8 mouse cellular contexts compared by ENCODE assay signal in the genomic region with DNA sequence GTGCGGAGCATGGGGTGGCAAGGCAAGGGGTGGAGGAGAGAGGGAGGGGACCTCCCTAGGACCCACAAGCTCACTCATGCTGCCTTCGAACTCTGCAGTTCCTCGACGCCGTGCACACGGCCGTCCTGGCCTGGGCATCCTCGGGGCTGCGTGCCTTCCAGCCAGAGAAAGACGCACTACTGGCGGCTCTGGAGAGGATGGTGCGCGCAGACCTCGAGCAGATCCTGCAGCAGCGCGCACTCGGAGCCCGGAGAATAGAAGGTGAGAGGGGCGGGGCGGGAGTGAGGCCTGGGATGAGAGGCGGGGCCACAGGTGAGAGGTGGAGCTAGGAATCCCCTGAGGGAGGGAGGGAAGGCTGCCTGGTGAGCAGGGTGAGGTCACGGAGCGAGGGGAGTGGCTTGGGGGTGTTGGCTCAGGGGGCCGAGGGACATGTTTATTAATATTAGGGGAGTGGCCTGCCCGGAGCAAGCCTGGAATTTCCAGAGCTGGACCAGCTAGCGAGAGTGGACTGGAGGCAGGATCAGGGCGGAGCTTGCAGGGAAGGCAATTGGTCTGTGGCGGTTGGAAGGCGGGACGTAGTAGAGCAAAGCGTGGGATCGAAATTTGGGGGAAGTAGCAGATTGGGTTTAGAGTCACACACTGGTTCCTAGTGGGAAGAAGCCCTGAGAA. TPM values are rescaled to one million over a fixed set of nuclear protein-coding genes. Genes with fewer than 3 reads are reported as not detected.
DNase-seq lines count a peak whose midpoint lies in the region; ATAC-seq and TF ChIP-seq lines count a peak whose summit lies in the region.

No protein-coding gene starts in this region.

- no peaks in the 10 kb centered on the region for H3K27me3 ChIP-seq in thymus, adult 2 months (ENCODE audit: control insufficient read depth, insufficient read depth, low read length)
- peaks cover 28% of the 10 kb centered on the region for H3K27me3 ChIP-seq in forebrain, embryonic 16.5 days (replicated peaks; ENCODE audit: control insufficient read depth, insufficient read depth, low read length)
- H3K27me3 ChIP-seq in hindbrain, embryonic 10.5 days (ENCODE audit: insufficient read depth, poor library complexity, severe bottlenecking) = peaks cover 69% of the 10 kb centered on the region
- H3K27me3 ChIP-seq in limb, embryonic 14.5 days (ENCODE audit: control insufficient read depth, insufficient read depth, low read length) = peaks cover 17% of the 10 kb centered on the region
- H3K27me3 ChIP-seq in midbrain, embryonic 13.5 days = peaks cover 54% of the 10 kb centered on the region

- no peak overlapping the region for H3K27ac ChIP-seq in thymus, adult 2 months (ENCODE audit: control insufficient read depth, insufficient read depth, low read length)
- H3K27ac ChIP-seq in forebrain, embryonic 16.5 days (ENCODE audit: low read length) = no peak overlapping the region
- peak overlapping the region; percentile 50 for H3K27ac ChIP-seq in hindbrain, embryonic 10.5 days
- H3K27ac ChIP-seq in limb, embryonic 14.5 days (replicated peaks; ENCODE audit: low read depth, low read length) = no peak overlapping the region
- H3K27ac ChIP-seq in midbrain, embryonic 13.5 days = no peak overlapping the region

- TF ChIP-seq CTCF in thymus, adult 2 months (IDR thresholded peaks at IDR 0.05; ENCODE audit: borderline replicate concordance, control insufficient read depth, extremely low read depth, insufficient read depth, low read length, poor library complexity) = no peak

- H3K9ac ChIP-seq in forebrain, embryonic 16.5 days (replicated peaks; ENCODE audit: low read depth, low read length) = peak overlapping the region; percentile 48
- H3K9ac ChIP-seq in limb, embryonic 14.5 days (ENCODE audit: low read depth, low read length, severe bottlenecking) = peak overlapping the region; percentile 46
- peak overlapping the region; percentile 57 for H3K9ac ChIP-seq in midbrain, embryonic 13.5 days (replicated peaks)

- WGBS in thymus, adult 2 months = 43% methylated on average over 32 of the region's 32 CpGs
- 2% methylated on average over 31 of the region's 32 CpGs for WGBS in forebrain, embryonic 16.5 days
- WGBS in hindbrain, embryonic 10.5 days = under 1% methylated on average over 32 of the region's 32 CpGs
- 1% methylated on average over 31 of the region's 32 CpGs for WGBS in limb, embryonic 14.5 days
- WGBS in midbrain, embryonic 13.5 days = under 1% methylated on average over 32 of the region's 32 CpGs

- H3K4me1 ChIP-seq in thymus, adult 2 months (replicated peaks; ENCODE audit: control insufficient read depth, insufficient read depth, low read length) = peaks cover 11% of the 10 kb centered on the region
- H3K4me1 ChIP-seq in forebrain, embryonic 16.5 days (replicated peaks; ENCODE audit: control insufficient read depth, insufficient read depth, low read length) = peaks cover 9% of the 10 kb centered on the region
- peaks cover 18% of the 10 kb centered on the region for H3K4me1 ChIP-seq in hindbrain, embryonic 10.5 days (replicated peaks)
- peaks cover 9% of the 10 kb centered on the region; the same call in 1 of the 2 replicates for H3K4me1 ChIP-seq in limb, embryonic 14.5 days (ENCODE audit: control insufficient read depth, insufficient read depth, low read length)
- peaks cover 18% of the 10 kb centered on the region for H3K4me1 ChIP-seq in midbrain, embryonic 13.5 days (replicated peaks)

- no peaks in the 10 kb centered on the region for H3K36me3 ChIP-seq in thymus, adult 2 months (ENCODE audit: control insufficient read depth, insufficient read depth, low read length)
- H3K36me3 ChIP-seq in forebrain, embryonic 16.5 days (ENCODE audit: control insufficient read depth, insufficient read depth) = no peaks in the 10 kb centered on the region
- peaks cover 16% of the 10 kb centered on the region for H3K36me3 ChIP-seq in hindbrain, embryonic 10.5 days
- H3K36me3 ChIP-seq in limb, embryonic 14.5 days (ENCODE audit: control insufficient read depth, insufficient read depth, low read length) = no peaks in the 10 kb centered on the region
- peaks cover 12% of the 10 kb centered on the region for H3K36me3 ChIP-seq in midbrain, embryonic 13.5 days

- TF ChIP-seq POLR2A in thymus, adult 2 months (IDR thresholded peaks at IDR 0.05; ENCODE audit: control insufficient read depth, extremely low read depth, insufficient read depth, low read length, poor library complexity) = no peak
- no peak for TF ChIP-seq POLR2A in limb, embryonic 14.5 days (IDR thresholded peaks at IDR 0.05; ENCODE audit: borderline replicate concordance, extremely low read depth, insufficient read depth, insufficient read length)

- peak; percentile 59 for ATAC-seq in forebrain, embryonic 16.5 days
- peak; percentile 78 for ATAC-seq in limb, embryonic 14.5 days (ENCODE audit: low FRiP score, low read depth)
- ATAC-seq in midbrain, embryonic 13.5 days = peak; percentile 70

- no peaks in the 10 kb centered on the region for H3K9me3 ChIP-seq in forebrain, embryonic 16.5 days (ENCODE audit: control insufficient read depth, low read length)
- H3K9me3 ChIP-seq in hindbrain, embryonic 10.5 days = no peaks in the 10 kb centered on the region
- H3K9me3 ChIP-seq in limb, embryonic 14.5 days (ENCODE audit: control insufficient read depth, low read length) = no peaks in the 10 kb centered on the region
- no peaks in the 10 kb centered on the region for H3K9me3 ChIP-seq in midbrain, embryonic 13.5 days

- peak overlapping the region; percentile 42 for H3K4me3 ChIP-seq in thymus, adult 2 months (ENCODE audit: control insufficient read depth, insufficient read depth, low read length)
- H3K4me3 ChIP-seq in forebrain, embryonic 16.5 days (replicated peaks; ENCODE audit: low read length) = peak overlapping the region; percentile 37
- peak overlapping the region; percentile 49 for H3K4me3 ChIP-seq in hindbrain, embryonic 10.5 days
- peak overlapping the region; percentile 40 for H3K4me3 ChIP-seq in limb, embryonic 14.5 days (replicated peaks; ENCODE audit: low read length)
- peak overlapping the region; percentile 35 for H3K4me3 ChIP-seq in midbrain, embryonic 13.5 days (replicated peaks)

- peak overlapping the region; percentile 52 for H3K4me2 ChIP-seq in forebrain, embryonic 16.5 days (ENCODE audit: low read length)
- H3K4me2 ChIP-seq in limb, embryonic 14.5 days (replicated peaks; ENCODE audit: low read depth, low read length, severe bottlenecking) = peak overlapping the region; percentile 74
- H3K4me2 ChIP-seq in midbrain, embryonic 13.5 days (replicated peaks) = peak overlapping the region; percentile 52

- no peak for DNase-seq in thymus, adult 2 months
- DNase-seq in thymus, postnatal 0 days (ENCODE audit: low spot score) = no peak
- DNase-seq in hindbrain, embryonic 10.5 days (ENCODE audit: low spot score) = peak; percentile 68
- DNase-seq in limb, embryonic 14.5 days (ENCODE audit: low spot score) = peak; percentile 75
- peak; percentile 83 to 84 for DNase-seq in urinary bladder, adult 18-20 months (ENCODE audit: low spot score in 2 of 2)
- no peak for DNase-seq in cerebellum, adult 9-11 months

RNA-seq across cellular contexts. Expression of a gene that starts 5.4 kb away (rescaled TPM):
- polyA plus RNA-seq in thymus, adult 2 months (2012; rRNA removed) = 23.9 and 28.4 TPM in 2 replicates
- 9.4 and 11.2 TPM in 2 replicates for polyA plus RNA-seq in thymus, postnatal 0 days (2015; fragmentation: Nextera tagmentation; extraction: Ambion mirVana)
- polyA plus RNA-seq in forebrain, embryonic 16.5 days (2015; fragmentation: Nextera tagmentation; extraction: Ambion mirVana) = 6.2 and 8.4 TPM in 2 replicates
- 5.0 and 5.3 TPM in 2 replicates for polyA plus RNA-seq in hindbrain, embryonic 10.5 days (2016; fragmentation: Nextera tagmentation; extraction: Ambion mirVana)
- 7.5 and 7.8 TPM in 2 replicates for polyA plus RNA-seq in limb, embryonic 14.5 days (2012; rRNA removed)
- 2.9 and 3.3 TPM in 2 replicates for polyA plus RNA-seq in limb, embryonic 14.5 days (2014; fragmentation: Nextera tagmentation; extraction: Ambion mirVana)
- 4.4 and 7.5 TPM in 2 replicates for polyA plus RNA-seq in midbrain, embryonic 13.5 days (2015; fragmentation: Nextera tagmentation; extraction: Ambion mirVana)

RNA-seq across cellular contexts. Expression of a gene that starts 8.0 kb away (rescaled TPM):
- 134 and 158 TPM in 2 replicates for polyA plus RNA-seq in thymus, adult 2 months (2012; rRNA removed)
- polyA plus RNA-seq in thymus, postnatal 0 days (2015; fragmentation: Nextera tagmentation; extraction: Ambion mirVana) = 37.9 and 38.9 TPM in 2 replicates
- 60.4 and 63.6 TPM in 2 replicates for polyA plus RNA-seq in forebrain, embryonic 16.5 days (2015; fragmentation: Nextera tagmentation; extraction: Ambion mirVana)
- polyA plus RNA-seq in hindbrain, embryonic 10.5 days (2016; fragmentation: Nextera tagmentation; extraction: Ambion mirVana) = 55.3 and 58.5 TPM in 2 replicates
- polyA plus RNA-seq in limb, embryonic 14.5 days (2012; rRNA removed) = 240 and 285 TPM in 2 replicates
- 114 and 116 TPM in 2 replicates for polyA plus RNA-seq in limb, embryonic 14.5 days (2014; fragmentation: Nextera tagmentation; extraction: Ambion mirVana)
- 51.1 and 51.3 TPM in 2 replicates for polyA plus RNA-seq in midbrain, embryonic 13.5 days (2015; fragmentation: Nextera tagmentation; extraction: Ambion mirVana)

RNA-seq across cellular contexts. Expression of a gene that starts 10.8 kb away (rescaled TPM):
- 280 and 369 TPM in 2 replicates for polyA plus RNA-seq in thymus, adult 2 months (2012; rRNA removed)
- polyA plus RNA-seq in thymus, postnatal 0 days (2015; fragmentation: Nextera tagmentation; extraction: Ambion mirVana) = 340 and 346 TPM in 2 replicates
- polyA plus RNA-seq in forebrain, embryonic 16.5 days (2015; fragmentation: Nextera tagmentation; extraction: Ambion mirVana) = 167 and 189 TPM in 2 replicates
- polyA plus RNA-seq in hindbrain, embryonic 10.5 days (2016; fragmentation: Nextera tagmentation; extraction: Ambion mirVana) = 254 and 268 TPM in 2 replicates
- polyA plus RNA-seq in limb, embryonic 14.5 days (2012; rRNA removed) = 141 and 216 TPM in 2 replicates
- 249 and 255 TPM in 2 replicates for polyA plus RNA-seq in limb, embryonic 14.5 days (2014; fragmentation: Nextera tagmentation; extraction: Ambion mirVana)
- 201 and 208 TPM in 2 replicates for polyA plus RNA-seq in midbrain, embryonic 13.5 days (2015; fragmentation: Nextera tagmentation; extraction: Ambion mirVana)

RNA-seq across cellular contexts. Expression of a gene that starts 34.1 kb away (rescaled TPM):
- 174 and 176 TPM in 2 replicates for polyA plus RNA-seq in thymus, adult 2 months (2012; rRNA removed)
- polyA plus RNA-seq in thymus, postnatal 0 days (2015; fragmentation: Nextera tagmentation; extraction: Ambion mirVana) = 32.4 and 33.8 TPM in 2 replicates
- polyA plus RNA-seq in forebrain, embryonic 16.5 days (2015; fragmentation: Nextera tagmentation; extraction: Ambion mirVana) = 74.6 and 75.9 TPM in 2 replicates
- polyA plus RNA-seq in hindbrain, embryonic 10.5 days (2016; fragmentation: Nextera tagmentation; extraction: Ambion mirVana) = 24.1 and 28.9 TPM in 2 replicates
- polyA plus RNA-seq in limb, embryonic 14.5 days (2012; rRNA removed) = 87.8 and 133 TPM in 2 replicates
- 24.3 and 25.9 TPM in 2 replicates for polyA plus RNA-seq in limb, embryonic 14.5 days (2014; fragmentation: Nextera tagmentation; extraction: Ambion mirVana)
- 53.7 and 58.7 TPM in 2 replicates for polyA plus RNA-seq in midbrain, embryonic 13.5 days (2015; fragmentation: Nextera tagmentation; extraction: Ambion mirVana)

RNA-seq across cellular contexts. Expression of a gene that starts 36.4 kb away (rescaled TPM):
- 0.05 and 0.06 TPM in 2 replicates for polyA plus RNA-seq in thymus, adult 2 months (2012; rRNA removed)
- 1.1 and 1.3 TPM in 2 replicates for polyA plus RNA-seq in thymus, postnatal 0 days (2015; fragmentation: Nextera tagmentation; extraction: Ambion mirVana)
- polyA plus RNA-seq in forebrain, embryonic 16.5 days (2015; fragmentation: Nextera tagmentation; extraction: Ambion mirVana) = not detected in 2 replicates
- polyA plus RNA-seq in hindbrain, embryonic 10.5 days (2016; fragmentation: Nextera tagmentation; extraction: Ambion mirVana) = not detected in 2 replicates
- not detected in 2 replicates for polyA plus RNA-seq in limb, embryonic 14.5 days (2012; rRNA removed)
- 0.25 TPM in 1 of 2 replicates, not detected in the other for polyA plus RNA-seq in limb, embryonic 14.5 days (2014; fragmentation: Nextera tagmentation; extraction: Ambion mirVana)
- polyA plus RNA-seq in midbrain, embryonic 13.5 days (2015; fragmentation: Nextera tagmentation; extraction: Ambion mirVana) = not detected in 2 replicates

Comparison
In these comparisons a context has a peak if more than half of its experiments do, and no peak if none do; other contexts are left out.
1. DNase-seq: peak in hindbrain, embryonic 10.5 days (single experiment), limb, embryonic 14.5 days (single experiment) and urinary bladder, adult 18-20 months (2 of 2); none in thymus, adult 2 months (single experiment), thymus, postnatal 0 days (single experiment) and cerebellum, adult 9-11 months (single experiment).
2. Peak in every context shown above with its lines, with median percentiles within 50 percentile points of each other: H3K4me3 ChIP-seq, ATAC-seq, H3K4me2 ChIP-seq and H3K9ac ChIP-seq.